Mouse (Mus musculus): Measurements from ENCODE around the gene C1s1. TPM values are rescaled to one million over a fixed set of nuclear protein-coding genes. Genes with fewer than 3 reads are reported as not detected.
"Not testable (repeated sequence)": the region's sequence is repeated elsewhere in the genome, so short reads cannot be mapped to it uniquely, and the experiment has no call there.

Gene C1s1
- polyA plus RNA-seq, 1 experiment from 2014 or later, result 0.20 TPM

GRCm38 (mm10) chr6:124547979-124548378, 5.8 kb upstream of the C1s1 start:
- not testable (repeated sequence) for H3K4me1 ChIP-seq; H3K27ac ChIP-seq; DNase-seq (ENCODE audit: extremely low spot score, low spot score); H3K4me3 ChIP-seq; H3K27me3 ChIP-seq (ENCODE audit: poor library complexity, severe bottlenecking); H3K36me3 ChIP-seq (replicated peaks)
- H3K9me3 ChIP-seq, result peaks cover 15% of the 10 kb centered on the region
- WGBS, result 88% methylated on average over 3 of the region's 3 CpGs

GRCm38 (mm10) chr6:124545425-124545824, 3.3 kb upstream of the C1s1 start:
- Histone ChIP-seq H3K9me3 (peaks cover 5% of the 10 kb centered on the region), H3K4me1 (no peaks in the 10 kb centered on the region), H3K36me3 (replicated peaks) (no peaks in the 10 kb centered on the region), H3K4me3 (no peak overlapping the region), H3K27ac (no peak overlapping the region), H3K27me3 (ENCODE audit: poor library complexity, severe bottlenecking) (no peaks in the 10 kb centered on the region)
- no peak for DNase-seq (ENCODE audit: extremely low spot score, low spot score)
- 87% methylated on average over 2 of the region's 2 CpGs for WGBS

GRCm38 (mm10) chr6:124544466-124544865, 2.3 kb upstream of the C1s1 start:
- Histone ChIP-seq H3K27ac (no peak overlapping the region), H3K4me1 (no peaks in the 10 kb centered on the region), H3K4me3 (no peak overlapping the region), H3K36me3 (replicated peaks) (no peaks in the 10 kb centered on the region), H3K27me3 (ENCODE audit: poor library complexity, severe bottlenecking) (no peaks in the 10 kb centered on the region), H3K9me3 (no peaks in the 10 kb centered on the region; the same call in 1 of the 2 replicates)
- WGBS, result 86% methylated on average over 6 of the region's 6 CpGs
- no peak for DNase-seq (ENCODE audit: extremely low spot score, low spot score)

GRCm38 (mm10) chr6:124541176-124541575, 983 bp downstream of the C1s1 start:
- not testable (repeated sequence) for H3K36me3 ChIP-seq (replicated peaks); H3K9me3 ChIP-seq; H3K27ac ChIP-seq; H3K4me3 ChIP-seq; H3K4me1 ChIP-seq; DNase-seq (ENCODE audit: extremely low spot score, low spot score); H3K27me3 ChIP-seq (ENCODE audit: poor library complexity, severe bottlenecking)
- WGBS, result 91% methylated on average over 2 of the region's 2 CpGs

- not testable (repeated sequence) for H3K27ac ChIP-seq; H3K27me3 ChIP-seq (ENCODE audit: poor library complexity, severe bottlenecking); H3K4me1 ChIP-seq; H3K4me3 ChIP-seq; DNase-seq (ENCODE audit: extremely low spot score, low spot score); H3K9me3 ChIP-seq; H3K36me3 ChIP-seq (replicated peaks)
- WGBS, result 80% methylated on average over 8 of the region's 8 CpGs
Observed at GRCm38 (mm10) chr6:124536125-124536829, 5.9 kb downstream of the C1s1 start.

GRCm38 (mm10) chr6:124531077-124531476, 11.1 kb downstream of the C1s1 start:
- no peak for DNase-seq (ENCODE audit: extremely low spot score, low spot score)
- H3K36me3 ChIP-seq (replicated peaks), result no peaks in the 10 kb centered on the region
- no peaks in the 10 kb centered on the region for H3K4me1 ChIP-seq
- no peaks in the 10 kb centered on the region for H3K9me3 ChIP-seq
- no peak overlapping the region for H3K4me3 ChIP-seq
- 89% methylated on average over 8 of the region's 8 CpGs for WGBS
- H3K27ac ChIP-seq, result no peak overlapping the region
- no peaks in the 10 kb centered on the region for H3K27me3 ChIP-seq (ENCODE audit: poor library complexity, severe bottlenecking)

GRCm38 (mm10) chr6:124527881-124528280, 14.3 kb downstream of the C1s1 start:
- H3K9me3 ChIP-seq, result no peaks in the 10 kb centered on the region
- no peak for DNase-seq (ENCODE audit: extremely low spot score, low spot score)
- no peaks in the 10 kb centered on the region for H3K27me3 ChIP-seq (ENCODE audit: poor library complexity, severe bottlenecking)
- H3K27ac ChIP-seq, result no peak overlapping the region
- no peaks in the 10 kb centered on the region for H3K36me3 ChIP-seq (replicated peaks)
- no peak overlapping the region for H3K4me3 ChIP-seq
- 87% methylated on average over 3 of the region's 3 CpGs for WGBS
- H3K4me1 ChIP-seq, result no peaks in the 10 kb centered on the region

GRCm38 (mm10) chr6:124522082-124522481, 20.1 kb downstream of the C1s1 start:
- not testable (repeated sequence) for DNase-seq (ENCODE audit: extremely low spot score, low spot score); H3K36me3 ChIP-seq (replicated peaks); H3K27me3 ChIP-seq (ENCODE audit: poor library complexity, severe bottlenecking); H3K4me3 ChIP-seq; H3K9me3 ChIP-seq; H3K4me1 ChIP-seq; H3K27ac ChIP-seq
- WGBS, result 82% methylated on average over 7 of the region's 7 CpGs

GRCm38 (mm10) chr6:124517733-124518132, 24.4 kb downstream of the C1s1 start:
- H3K27me3 ChIP-seq (ENCODE audit: poor library complexity, severe bottlenecking); H3K4me1 ChIP-seq; H3K36me3 ChIP-seq (replicated peaks); H3K27ac ChIP-seq; H3K4me3 ChIP-seq; DNase-seq (ENCODE audit: extremely low spot score, low spot score); H3K9me3 ChIP-seq: not testable (repeated sequence)
- 95% methylated on average over 4 of the region's 4 CpGs for WGBS

- no peak within 1 kb of the TSS for H3K27ac ChIP-seq
- DNase-seq (ENCODE audit: extremely low spot score, low spot score), result no peak
- H3K4me1 ChIP-seq, result no peaks in the 10 kb centered on the region
- H3K4me3 ChIP-seq, result no peak within 1 kb of the TSS
- H3K27me3 ChIP-seq (ENCODE audit: poor library complexity, severe bottlenecking), result no peaks in the 10 kb centered on the region
- H3K9me3 ChIP-seq, result no peaks in the 10 kb centered on the region
- no peaks in the 10 kb centered on the region for H3K36me3 ChIP-seq (replicated peaks)
- WGBS, result 10% methylated on average over 6 of the region's 6 CpGs
Observed at GRCm38 (mm10) chr6:124512355-124512836, 29.8 kb downstream of the C1s1 start, which contains the start of gene C1ra. C1ra (plus strand) TSS chr6:124512405.

- WGBS, result 70% methylated on average over 6 of the region's 6 CpGs
Observed at GRCm38 (mm10) chr6:124511936-124512335, 30.2 kb downstream of the C1s1 start.

GRCm38 (mm10) chr6:124509192-124509591, 33.0 kb downstream of the C1s1 start:
- not testable (repeated sequence) for H3K4me3 ChIP-seq; H3K9me3 ChIP-seq; H3K27me3 ChIP-seq (ENCODE audit: poor library complexity, severe bottlenecking); DNase-seq (ENCODE audit: extremely low spot score, low spot score); H3K36me3 ChIP-seq (replicated peaks); H3K4me1 ChIP-seq; H3K27ac ChIP-seq
- 94% methylated on average over 5 of the region's 5 CpGs for WGBS

More at GRCm38 (mm10) chr6:124511936-124512335, 30.2 kb downstream of the C1s1 start:
- no peaks in the 10 kb centered on the region for H3K36me3 ChIP-seq (replicated peaks)
- no peak overlapping the region for H3K27ac ChIP-seq
- H3K4me1 ChIP-seq, result no peaks in the 10 kb centered on the region
- H3K4me3 ChIP-seq, result no peak overlapping the region
- no peak for DNase-seq (ENCODE audit: extremely low spot score, low spot score)
- no peaks in the 10 kb centered on the region for H3K9me3 ChIP-seq
- H3K27me3 ChIP-seq (ENCODE audit: poor library complexity, severe bottlenecking), result no peaks in the 10 kb centered on the region

GRCm38 (mm10) chr6:124508292-124508691, 33.9 kb downstream of the C1s1 start:
- H3K4me3 ChIP-seq, result no peak overlapping the region
- no peaks in the 10 kb centered on the region for H3K36me3 ChIP-seq (replicated peaks)
- no peaks in the 10 kb centered on the region for H3K27me3 ChIP-seq (ENCODE audit: poor library complexity, severe bottlenecking)
- 88% methylated on average over 10 of the region's 10 CpGs for WGBS
- no peaks in the 10 kb centered on the region for H3K4me1 ChIP-seq
- H3K27ac ChIP-seq, result no peak overlapping the region
- no peak for DNase-seq (ENCODE audit: extremely low spot score, low spot score)
- no peaks in the 10 kb centered on the region for H3K9me3 ChIP-seq
